Mouse (Mus musculus): ENCODE results near the gene Nr5a2.

GRCm38 (mm10) chr1:136823897-136824296, 136.4 kb downstream of the Nr5a2 start:
- TF ChIP-seq CTCF (IDR thresholded peaks at IDR 0.05; ENCODE audit: borderline replicate concordance, insufficient read depth, low read depth, low read length): no peak
- TF ChIP-seq POLR2A (IDR thresholded peaks at IDR 0.05; ENCODE audit: borderline replicate concordance, insufficient read depth, low read length): no peak

All from cerebellum, adult 2 months (tissue).